Mouse (Mus musculus): Measurements from ENCODE around the gene Zdhhc20.
"Not testable (repeated sequence)": the region's sequence is repeated elsewhere in the genome, so short reads cannot be mapped to it uniquely, and the experiment has no call there.

The Zdhhc20 gene

DNA sequence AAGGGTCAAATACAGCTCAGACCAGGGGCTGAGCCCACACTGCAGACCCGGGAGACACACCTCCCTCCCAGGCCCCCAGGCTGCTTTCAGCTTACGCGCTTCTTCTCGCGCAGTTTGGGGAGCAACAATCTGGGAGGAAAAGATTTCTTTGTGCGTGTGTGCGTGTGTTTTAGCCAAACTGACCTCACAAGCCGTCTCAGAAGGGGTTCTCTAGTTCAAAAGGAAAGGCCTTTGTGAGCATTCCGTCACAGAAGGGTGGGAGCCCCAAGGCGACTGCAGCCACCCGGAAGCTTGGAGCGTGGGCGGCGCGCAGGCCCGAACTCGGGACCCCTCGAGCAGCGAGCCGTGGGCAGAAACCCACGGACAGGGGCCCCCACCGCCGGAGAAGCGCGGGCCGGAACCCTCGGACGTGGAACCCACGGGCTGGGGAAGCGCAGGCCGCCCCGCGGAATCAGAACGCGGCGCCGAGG, 500 bp downstream of the Zdhhc20 start:
- peak; percentile 56 for DNase-seq (ENCODE audit: low spot score)

DNA sequence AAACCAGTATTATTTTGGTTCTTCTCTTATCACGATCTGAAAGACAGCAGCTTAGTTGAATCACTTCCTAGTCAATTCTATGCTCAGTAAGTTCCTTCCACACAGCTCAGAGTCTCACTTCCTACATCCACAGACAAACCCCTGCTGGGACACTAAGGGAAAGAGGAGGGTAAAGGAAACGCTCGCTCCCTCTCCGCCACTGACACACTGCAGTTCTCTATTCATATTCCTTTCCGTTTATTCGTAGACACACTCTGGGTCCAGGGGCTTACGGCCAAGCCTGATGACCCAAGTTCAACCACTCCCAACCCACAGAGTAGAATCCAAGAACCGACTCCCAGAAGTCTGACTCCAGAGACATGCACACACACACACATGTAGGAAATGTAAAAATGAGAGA, 2.9 kb downstream of the Zdhhc20 start:
- no peak for DNase-seq (ENCODE audit: low spot score)

DNA sequence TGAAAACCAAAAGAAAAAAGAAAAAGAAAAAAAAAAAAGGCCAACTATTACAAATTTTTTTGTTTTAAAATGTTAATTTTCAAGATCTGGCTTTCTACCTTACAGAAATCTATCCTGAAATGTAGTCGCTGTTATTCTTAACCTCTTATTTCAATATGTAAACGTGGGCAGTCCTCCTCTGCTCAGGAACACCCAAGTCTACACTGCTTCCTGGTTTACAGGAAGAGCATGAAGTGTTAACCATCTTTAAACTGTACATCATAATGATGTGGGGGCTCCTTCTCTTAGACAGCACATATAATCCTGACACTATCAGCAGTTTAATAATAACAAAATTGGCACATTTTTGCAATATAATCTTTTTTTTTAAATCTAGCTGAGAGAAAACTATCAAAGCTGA, 4.0 kb downstream of the Zdhhc20 start:
- no peak for DNase-seq (ENCODE audit: low spot score)

DNA sequence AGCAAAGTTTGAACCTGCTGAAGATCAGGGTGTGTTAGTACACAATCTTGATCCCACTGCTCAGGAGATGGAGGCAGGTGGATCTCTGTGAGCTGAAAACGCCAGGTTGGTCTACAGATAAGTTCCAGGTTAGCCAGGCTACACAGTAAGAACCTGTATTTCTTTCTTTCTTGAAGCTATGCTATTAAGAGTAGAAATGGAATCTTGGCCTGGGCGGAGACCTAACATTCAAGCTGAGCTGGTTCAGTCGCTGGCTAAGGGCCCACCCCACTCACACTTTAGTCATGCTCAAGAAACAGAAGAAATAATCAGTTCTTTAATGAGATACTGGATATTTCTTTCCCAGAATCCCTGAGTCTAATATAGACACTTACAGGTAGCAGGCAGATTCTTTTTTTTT, 6.7 kb downstream of the Zdhhc20 start:
- no peak for DNase-seq (ENCODE audit: low spot score)

DNA sequence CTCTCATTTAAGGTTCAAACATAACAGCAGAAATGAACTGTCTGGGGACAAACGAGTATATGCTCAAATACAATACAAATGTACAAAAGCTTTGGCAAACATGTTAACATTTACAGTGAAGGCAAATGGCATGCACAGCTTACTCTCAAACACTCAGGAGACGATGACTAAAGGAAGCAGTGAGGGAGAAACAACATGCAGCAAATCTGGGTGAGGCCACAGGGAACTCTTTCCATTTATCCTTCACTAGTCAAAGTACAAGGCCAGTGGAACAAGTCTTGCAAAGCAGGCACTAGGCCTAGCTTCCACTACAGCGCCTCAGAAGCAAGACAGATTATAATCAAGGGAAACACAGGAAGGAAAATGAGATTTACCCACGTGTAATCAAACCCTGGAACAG, 7.4 kb downstream of the Zdhhc20 start:
- no peak for DNase-seq (ENCODE audit: low spot score)

DNA sequence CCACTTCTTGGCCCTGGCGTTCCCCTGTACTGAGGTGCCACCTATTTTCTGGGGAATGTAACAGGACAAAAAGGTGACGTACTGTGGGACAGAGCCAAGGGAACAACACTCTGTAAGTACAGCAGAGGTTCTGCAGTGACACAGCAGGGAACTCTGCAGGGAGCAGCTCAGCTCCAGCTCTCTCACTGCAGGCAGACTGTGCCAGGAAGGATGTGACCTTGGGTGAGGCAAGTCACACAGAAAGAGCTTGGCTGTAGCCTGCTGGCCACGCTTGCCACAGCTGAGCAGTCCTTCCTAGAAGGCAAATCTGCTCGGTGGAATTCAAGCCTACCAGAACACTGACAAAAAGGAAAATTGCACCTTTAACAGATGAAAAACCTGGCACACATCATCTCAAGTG, 8.3 kb downstream of the Zdhhc20 start:
- no peak for DNase-seq (ENCODE audit: low spot score)

DNA sequence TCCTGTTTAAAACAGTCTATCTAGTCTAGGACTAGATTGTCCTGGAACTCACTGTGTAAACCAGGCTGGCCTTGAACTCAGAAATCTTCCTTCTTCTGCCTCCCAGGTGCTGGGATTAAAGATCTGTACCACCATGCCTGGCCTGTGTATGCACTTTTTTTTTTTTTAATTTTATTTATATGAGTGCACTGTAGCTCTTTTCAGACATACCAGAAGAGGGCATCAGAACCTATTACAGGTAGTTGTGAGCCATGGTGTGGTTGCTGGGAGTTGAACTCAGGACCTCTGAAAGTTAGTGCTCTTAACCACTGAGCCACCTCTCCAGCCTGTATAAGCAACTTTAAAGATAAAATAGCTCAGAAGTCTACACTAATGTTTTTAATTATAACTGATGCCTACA, 9.0 kb downstream of the Zdhhc20 start:
- DNase-seq (ENCODE audit: low spot score) = no peak

DNA sequence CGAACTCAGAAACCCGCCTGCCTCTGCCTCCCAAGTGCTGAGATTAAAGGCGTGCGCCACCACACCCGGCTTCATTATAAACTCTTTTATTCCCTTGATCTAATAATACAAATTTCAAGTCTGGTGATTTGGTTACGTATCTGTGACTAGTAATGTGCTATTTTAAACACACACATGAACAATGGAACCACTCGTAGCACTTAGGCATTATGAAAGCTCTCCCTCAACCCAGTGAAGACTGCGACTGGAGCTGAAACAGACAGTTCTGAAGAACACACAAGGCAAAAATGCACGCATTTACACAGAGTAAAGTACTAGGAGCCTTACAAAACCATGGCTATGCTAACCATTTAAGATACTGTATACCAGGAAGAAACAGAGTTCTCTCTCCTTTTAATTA, 12.2 kb downstream of the Zdhhc20 start:
- DNase-seq (ENCODE audit: low spot score) = no peak

DNA sequence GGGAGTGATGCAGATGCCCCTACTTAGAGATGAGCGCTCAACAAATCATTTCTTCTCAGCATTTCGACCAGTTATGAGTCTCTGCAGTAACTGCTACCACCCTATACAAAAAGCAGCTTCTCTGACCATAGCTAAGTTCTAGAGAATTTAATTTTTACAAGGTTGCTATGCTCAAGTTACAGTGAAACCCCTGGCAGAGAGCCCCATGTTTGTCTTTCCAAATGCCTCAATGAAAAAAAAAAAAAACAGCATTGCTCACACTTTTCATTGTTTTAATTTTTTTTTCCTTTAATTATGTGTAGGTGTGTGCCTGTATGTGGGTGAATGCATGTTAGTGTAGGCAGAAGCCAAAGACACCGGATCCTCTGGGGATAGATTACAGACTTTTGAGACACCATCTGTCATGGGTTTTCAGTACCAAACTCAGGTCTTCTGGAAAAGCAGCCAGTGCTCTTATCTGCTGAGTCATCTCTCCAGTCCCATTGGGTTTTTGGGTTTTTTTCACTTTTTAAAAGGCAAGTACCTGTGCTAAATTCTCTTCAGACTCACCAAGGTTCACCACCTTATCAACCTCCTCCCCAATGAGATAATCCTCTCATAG, 23.3 kb downstream of the Zdhhc20 start:
- no peak for DNase-seq (ENCODE audit: low spot score)

DNA sequence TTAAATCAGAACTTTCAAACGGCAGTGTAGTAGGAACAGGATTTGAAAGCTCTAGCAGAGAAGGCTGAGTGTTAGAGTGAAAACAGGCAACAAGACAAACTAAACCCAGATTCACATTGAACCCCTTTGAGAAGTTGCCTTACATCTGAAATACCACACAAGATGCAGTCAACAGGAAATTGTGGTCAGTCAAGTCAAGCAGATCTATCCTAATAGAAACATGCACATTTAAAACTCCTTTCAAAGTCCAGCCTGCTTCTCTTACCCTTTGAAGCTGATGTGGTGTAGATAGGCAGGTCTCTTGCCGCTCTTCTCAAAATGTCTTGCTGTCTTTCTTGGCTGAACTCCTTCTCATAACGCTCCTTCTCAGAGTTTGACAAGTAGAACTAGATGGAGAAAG, 24.8 kb downstream of the Zdhhc20 start:
- no peak for DNase-seq (ENCODE audit: low spot score)

DNA sequence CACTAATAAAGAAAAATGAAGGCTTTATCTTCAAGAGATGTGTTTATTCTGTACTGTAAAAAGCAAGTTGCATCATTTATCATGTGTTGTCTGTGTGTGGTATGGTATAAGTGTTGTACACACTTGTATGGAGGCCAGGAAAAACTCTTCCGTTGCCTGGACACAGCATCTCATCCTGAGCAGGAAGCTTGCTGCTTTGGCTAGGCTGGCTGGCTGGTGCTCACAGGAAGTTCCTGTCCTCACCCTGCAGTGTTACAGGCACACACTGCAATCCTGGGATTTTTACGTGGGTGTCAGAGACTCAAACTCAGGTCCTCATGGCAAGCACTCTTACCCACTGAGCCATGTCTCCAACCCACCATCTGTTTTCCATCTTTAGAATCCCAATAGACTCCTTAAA, 26.9 kb downstream of the Zdhhc20 start:
- no peak for DNase-seq (ENCODE audit: low spot score)

DNA sequence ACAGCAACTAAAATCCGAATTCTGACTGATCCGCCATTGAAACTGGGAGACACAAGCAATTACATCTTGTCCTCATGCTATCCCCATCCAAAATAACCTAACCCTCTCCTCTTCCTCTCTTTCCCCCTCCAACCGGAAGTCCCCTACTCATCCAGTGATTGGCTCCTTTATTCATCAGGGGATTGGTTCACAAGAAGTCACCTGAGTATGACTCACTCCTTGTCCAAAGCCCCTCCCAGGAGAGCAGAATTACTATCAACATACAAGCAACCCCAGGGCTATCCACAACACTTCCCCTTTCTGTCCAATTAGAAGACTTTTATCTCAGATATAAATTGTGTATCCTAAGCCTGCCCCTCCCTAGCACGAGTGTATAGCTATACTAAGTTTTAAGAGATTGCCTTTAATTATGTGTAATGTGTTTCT, 28.1 kb downstream of the Zdhhc20 start:
- DNase-seq (ENCODE audit: low spot score) = no peak

DNA sequence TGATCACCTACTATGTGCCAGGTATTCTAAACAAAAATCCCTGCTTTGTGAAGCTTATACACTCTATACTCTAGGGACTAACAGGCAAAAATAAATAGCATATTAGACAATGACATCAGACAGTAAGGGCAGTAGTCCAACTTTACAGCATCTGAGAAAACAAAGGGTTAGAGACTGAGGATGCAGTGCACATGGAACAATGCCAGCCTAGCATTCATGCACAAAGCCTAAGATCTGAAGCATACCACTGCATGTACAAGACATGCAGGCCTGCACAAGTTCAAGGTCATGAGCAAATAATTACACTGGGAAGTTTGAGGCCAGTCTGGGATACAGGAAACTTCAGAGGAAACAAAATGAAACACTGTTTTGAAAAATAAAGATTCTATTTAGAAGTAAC, 30.6 kb downstream of the Zdhhc20 start:
- DNase-seq (ENCODE audit: low spot score) = no peak

DNA sequence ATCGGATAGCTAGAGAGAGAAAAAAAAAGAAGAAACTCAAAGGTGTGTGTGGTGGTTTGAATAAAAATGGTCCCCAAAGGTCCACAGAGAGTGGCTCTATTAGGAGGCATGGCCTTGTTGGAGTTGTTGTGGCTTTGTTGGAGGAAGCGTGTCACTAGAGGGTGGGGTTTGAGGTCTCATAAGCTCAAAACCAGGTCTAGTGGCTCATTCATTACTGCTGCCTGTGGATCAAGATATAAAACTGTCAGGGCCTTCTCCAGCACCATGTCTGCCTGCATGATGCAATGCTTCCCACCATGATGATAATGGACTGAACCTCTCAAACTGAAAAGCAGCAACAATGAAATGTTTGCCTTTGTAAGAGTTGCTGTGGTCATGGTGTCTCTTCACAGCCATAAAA, 31.5 kb downstream of the Zdhhc20 start:
- DNase-seq (ENCODE audit: low spot score) = no peak

DNA sequence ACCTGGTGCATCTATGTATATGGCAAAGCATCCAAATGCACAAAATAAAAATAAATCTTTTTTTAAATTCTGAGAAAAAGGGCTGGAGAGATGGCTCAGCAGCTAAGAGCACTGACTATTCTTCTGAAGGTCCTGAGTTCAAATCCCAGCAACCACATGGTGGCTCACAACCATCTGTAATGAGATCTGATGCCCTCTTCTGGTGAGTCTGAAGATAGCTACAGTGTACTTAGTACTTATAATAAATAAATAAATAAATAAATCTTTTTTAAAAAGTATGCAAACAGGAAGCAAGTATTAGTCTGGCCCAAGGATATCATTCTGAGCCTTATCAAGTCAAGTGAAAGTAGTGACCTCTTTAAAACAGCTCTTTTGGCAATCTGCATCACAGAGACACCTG, 34.0 kb downstream of the Zdhhc20 start:
- DNase-seq (ENCODE audit: low spot score) = not testable (repeated sequence)

DNA sequence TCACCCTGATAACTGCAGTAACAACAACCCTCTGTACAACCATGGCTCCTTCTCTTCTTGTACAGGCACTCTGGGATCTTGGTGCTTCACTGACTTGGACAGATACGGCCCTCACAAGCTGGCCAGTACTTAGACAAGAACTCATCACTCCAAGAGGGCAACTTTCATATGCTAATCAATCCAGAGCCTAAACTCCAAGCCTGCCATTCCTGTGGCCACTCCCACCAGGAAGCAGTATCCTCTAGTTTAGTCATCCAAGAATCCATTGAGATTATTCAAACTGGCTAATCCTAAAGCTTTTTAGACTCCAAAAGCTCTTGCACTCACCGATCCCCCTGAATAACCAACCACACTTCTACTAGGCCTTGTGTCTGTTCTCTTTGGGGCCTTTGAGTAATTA, 37.1 kb downstream of the Zdhhc20 start:
- no peak for DNase-seq (ENCODE audit: low spot score)

DNA sequence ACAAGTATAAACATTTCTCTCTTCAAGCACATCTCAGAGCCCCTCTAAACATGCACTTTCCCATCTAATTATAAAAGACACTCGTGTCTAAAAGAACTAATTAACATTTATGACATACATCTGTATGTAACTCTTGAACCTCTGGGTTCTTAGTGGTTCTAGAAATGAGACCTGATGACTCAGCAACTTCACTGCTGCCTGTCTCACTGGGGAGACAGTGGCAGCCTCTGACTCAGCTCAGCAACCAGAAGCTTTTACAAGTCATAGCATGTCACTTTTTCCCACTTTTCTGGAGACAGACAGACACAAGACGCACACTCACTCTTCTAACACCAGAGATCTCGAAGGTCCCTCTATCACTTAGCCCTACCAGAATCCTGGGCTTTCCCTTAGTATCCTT, 39.7 kb downstream of the Zdhhc20 start:
- DNase-seq (ENCODE audit: low spot score) = no peak

DNA sequence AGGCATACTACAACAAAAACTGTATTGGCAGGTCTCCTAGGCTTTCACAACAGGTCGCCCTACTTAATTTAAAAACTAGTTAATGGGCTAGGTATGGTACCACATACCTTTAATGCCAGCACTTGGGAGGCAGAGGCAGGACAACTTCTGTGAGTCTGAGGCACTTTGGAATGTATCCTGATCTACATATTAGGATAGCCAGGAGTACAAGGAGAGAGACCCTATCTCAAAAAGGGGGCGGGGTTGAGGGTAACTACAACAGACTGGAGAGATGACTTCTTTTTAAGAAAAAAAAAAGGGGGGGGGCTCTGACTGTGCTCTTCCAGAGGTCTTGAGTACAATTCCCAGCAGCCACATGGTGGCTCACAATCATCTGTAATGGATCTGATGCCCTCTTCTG, 41.4 kb downstream of the Zdhhc20 start:
- no peak for DNase-seq (ENCODE audit: low spot score)

DNA sequence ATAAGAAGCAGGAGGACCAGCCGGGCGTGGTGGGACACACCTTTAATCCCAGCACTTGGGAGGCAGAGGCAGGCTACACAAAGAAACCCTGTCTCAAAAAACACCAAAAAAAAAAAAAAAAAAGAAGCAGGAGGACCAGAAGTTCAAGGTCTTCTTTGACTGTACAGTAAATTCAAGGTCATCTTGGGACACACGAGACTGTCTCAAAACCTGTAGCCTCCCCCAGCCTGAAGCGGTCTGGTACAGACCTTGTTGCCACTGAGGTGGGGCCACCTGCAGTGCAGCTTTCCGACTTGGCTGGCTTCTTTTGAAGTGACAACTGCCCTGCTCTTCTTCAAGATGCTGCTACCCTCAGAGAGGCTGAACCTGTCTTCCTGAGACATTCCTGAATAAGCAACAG, 42.0 kb downstream of the Zdhhc20 start:
- DNase-seq (ENCODE audit: low spot score) = not testable (repeated sequence)

DNA sequence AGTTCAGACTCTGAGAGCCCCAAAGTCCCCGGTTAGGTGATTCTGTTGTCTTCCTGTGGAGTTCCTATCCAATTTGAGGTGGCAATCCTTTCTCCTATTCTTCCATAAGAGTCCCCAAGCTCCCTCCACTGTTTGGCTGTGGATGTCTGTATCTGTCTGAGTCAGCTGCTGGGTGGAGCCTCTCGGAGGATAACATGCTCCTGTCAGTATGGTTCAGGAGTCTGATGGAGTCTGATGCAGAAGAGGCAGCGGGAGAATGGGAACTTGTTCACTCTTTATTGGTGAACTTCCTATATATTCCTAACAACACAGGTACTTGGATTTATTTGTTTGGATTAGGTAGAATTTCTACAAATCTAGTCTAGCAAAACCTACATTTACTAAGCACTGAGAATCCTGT, 45.5 kb downstream of the Zdhhc20 start:
- DNase-seq (ENCODE audit: low spot score) = no peak

DNA sequence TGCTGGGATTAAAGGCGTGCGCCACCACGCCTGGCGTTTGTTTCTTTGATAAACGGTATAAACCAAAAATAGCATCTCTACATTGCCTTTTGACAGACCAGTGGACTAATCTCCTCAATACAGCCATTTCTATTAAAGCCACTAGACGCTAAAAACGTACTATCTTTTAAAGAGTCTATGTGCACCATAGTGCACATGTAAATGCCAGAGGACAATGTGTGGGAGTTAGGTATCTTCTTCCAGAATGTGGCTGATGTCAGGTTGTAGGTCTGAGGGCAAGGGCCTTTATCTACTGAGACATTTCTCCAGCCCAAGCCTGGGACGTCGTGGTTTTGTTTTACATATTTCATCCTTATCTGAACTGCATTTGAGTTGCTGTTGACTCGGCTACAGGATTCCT, 54.9 kb downstream of the Zdhhc20 start:
- no peak for DNase-seq (ENCODE audit: low spot score)

DNA sequence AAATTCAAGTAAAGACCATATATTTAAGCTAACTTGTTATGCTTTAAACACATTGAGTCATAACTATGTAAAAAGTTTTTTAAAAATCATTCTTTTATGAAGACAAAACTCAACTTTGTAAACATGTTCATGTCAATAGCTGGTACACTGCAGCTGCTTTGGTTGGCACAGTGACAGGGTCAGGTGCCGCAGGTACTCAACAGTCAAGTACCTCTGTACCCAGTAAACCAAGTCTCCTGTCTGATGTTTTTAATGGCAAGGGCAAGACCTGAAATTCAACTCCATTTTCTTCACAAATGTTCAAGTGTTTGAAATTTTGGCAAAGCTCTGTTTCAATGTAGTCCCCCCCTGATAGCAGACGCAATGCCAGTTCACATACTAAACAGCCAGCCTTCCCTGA, 56.5 kb downstream of the Zdhhc20 start:
- DNase-seq (ENCODE audit: low spot score) = no peak

DNA sequence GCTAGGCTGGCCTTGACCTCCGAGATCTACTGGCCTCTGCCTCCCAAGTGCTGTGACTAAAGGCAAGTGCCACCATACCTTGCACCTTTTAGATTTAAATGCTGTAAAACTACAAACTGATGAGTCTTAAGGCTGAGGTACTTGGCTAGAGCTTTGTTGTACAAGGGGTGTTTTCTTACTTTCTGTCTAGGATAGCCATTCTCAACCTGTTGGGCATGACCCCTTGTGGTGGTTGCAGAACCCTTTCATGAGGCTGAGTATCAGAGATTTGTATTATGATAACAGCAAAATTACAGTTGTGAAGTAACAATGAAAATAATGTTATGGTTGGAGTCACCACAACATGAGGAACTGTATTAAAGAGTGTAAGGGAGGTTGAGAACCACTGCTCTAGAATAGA, 62.8 kb downstream of the Zdhhc20 start:
- DNase-seq (ENCODE audit: low spot score) = peak; percentile 8
